Mouse (Mus musculus) forebrain, postnatal 0 days (tissue): ENCODE data around the gene Pax2. TPM values are rescaled to one million over a fixed set of nuclear protein-coding genes. Genes with fewer than 3 reads are reported as not detected.

Experiments
- ATAC-seq: fragments of 200-750 bp; cut with Nextera tagmentation; 2 replicates; pipeline ENCODE4 v1.8.0; 2017; ENCODE audit warnings: mild to moderate bottlenecking, moderate library complexity
- DNase-seq: peaks from one replicate; pipeline ENCODE4 v3.0.0-alpha.2; 2015
- H3K27ac ChIP-seq: fragments of 300-500 bp; sonication (generic); 2 replicates; pipeline ENCODE4 v1.5.1; 2014; ENCODE audit warnings: low read depth, mild to moderate bottlenecking, antibody characterized with exemption, low read length, moderate library complexity, mixed read lengths
- H3K27me3 ChIP-seq: fragments of 300-500 bp; sonication (generic); 2 replicates; pipeline ENCODE4 v1.6.1; 2014; ENCODE audit warnings: mild to moderate bottlenecking, low read length, mixed read lengths; ENCODE audit not compliant: insufficient read depth
- H3K36me3 ChIP-seq: fragments of 300-500 bp; sonication (generic); 2 replicates; pipeline ENCODE4 v1.6.1; 2014; ENCODE audit warnings: mild to moderate bottlenecking, moderate library complexity; ENCODE audit not compliant: insufficient read depth
- H3K4me1 ChIP-seq: fragments of 300-500 bp; sonication (generic); 2 replicates; pipeline ENCODE4 v1.6.1; 2014; ENCODE audit warnings: antibody characterized with exemption; ENCODE audit not compliant: insufficient read depth
- H3K4me2 ChIP-seq: fragments of 300-500 bp; sonication (generic); 2 replicates; pipeline ENCODE4 v1.6.1; 2014; ENCODE audit warnings: low read depth, mild to moderate bottlenecking, moderate library complexity
- H3K4me3 ChIP-seq: fragments of 300-500 bp; sonication (generic); 2 replicates; pipeline ENCODE4 v1.5.1; 2014; ENCODE audit warnings: low read depth, low read length, mixed read lengths
- H3K9ac ChIP-seq: fragments of 300-500 bp; sonication (generic); 2 replicates; pipeline ENCODE4 v1.6.1; 2014; ENCODE audit warnings: mild to moderate bottlenecking
- H3K9me3 ChIP-seq: fragments of 300-500 bp; sonication (generic); 2 replicates; pipeline ENCODE4 v1.6.1; 2016; ENCODE audit warnings: low read length
- CTCF ChIP-seq: sonication (generic); IDR thresholded peaks from 2 replicates; pipeline ENCODE4 v1.5.1; 2016; ENCODE audit warnings: antibody characterized with exemption, control low read depth, low read depth
- WGBS: fragments of 180-500 bp; shearing (Covaris S2); extraction: QIAGEN DNeasy Blood & Tissue Kit; methylation state at CpG from one replicate; pipeline ENCODE4 v1.1.7; 2014; 5-methylcytosine and 5-hydroxymethylcytosine counted together
- polyA plus RNA-seq: library from polyadenylated mRNA; unstranded; fragments of >200 nt; fragmentation: Nextera tagmentation; extraction: Ambion mirVana; gene quantifications from 2 replicates; pipeline ENCODE4 v1.2.1, GENCODE M21; 2015
- total RNA-seq: library from RNA; depleted of rRNA; stranded (reverse); fragments of >200 nt; gene quantifications from 2 replicates; pipeline ENCODE4 v1.2.3, GENCODE M21; 2014

Gene Pax2
- total and polyA plus RNA-seq, 2 experiments from 2014 or later = 0.05 to 0.06 TPM

- no peak for DNase-seq
Observed at GRCm38 (mm10) chr19:44742131-44743020, 13.5 kb upstream of the Pax2 start.

GRCm38 (mm10) chr19:44743021-44743415 is 12.8 kb upstream of the Pax2 start:
- peaks cover 88% of the 10 kb centered on the region for H3K27me3 ChIP-seq
- DNase-seq = no peak
- no peak overlapping the region for H3K4me3 ChIP-seq
- no peaks in the 10 kb centered on the region for H3K36me3 ChIP-seq
- H3K4me2 ChIP-seq = no peak overlapping the region
- no peaks in the 10 kb centered on the region for H3K9me3 ChIP-seq
- TF ChIP-seq CTCF = no peak
- no peak overlapping the region for H3K27ac ChIP-seq
- no peaks in the 10 kb centered on the region for H3K4me1 ChIP-seq
- 0% methylated on average over 2 of the region's 2 CpGs for WGBS
- ATAC-seq = no peak
- no peak overlapping the region for H3K9ac ChIP-seq

More at GRCm38 (mm10) chr19:44742131-44743020, 13.5 kb upstream of the Pax2 start:
- Histone ChIP-seq H3K4me3 (no peak overlapping the region), H3K27me3 (peaks cover 88% of the 10 kb centered on the region), H3K4me2 (no peak overlapping the region), H3K4me1 (no peaks in the 10 kb centered on the region), H3K36me3 (no peaks in the 10 kb centered on the region), H3K27ac (no peak overlapping the region), H3K9ac (no peak overlapping the region), H3K9me3 (no peaks in the 10 kb centered on the region)
- 1% methylated on average over 22 of the region's 22 CpGs for WGBS
- no peak for ATAC-seq
- TF ChIP-seq CTCF = no peak

- H3K9me3 ChIP-seq = no peaks in the 10 kb centered on the region
- DNase-seq (no peak), ATAC-seq (no peak)
- no peaks in the 10 kb centered on the region for H3K36me3 ChIP-seq
- H3K4me1 ChIP-seq = no peaks in the 10 kb centered on the region
- no peak overlapping the region for H3K27ac ChIP-seq
- H3K9ac ChIP-seq = no peak overlapping the region
- peaks cover 92% of the 10 kb centered on the region for H3K27me3 ChIP-seq
- TF ChIP-seq CTCF = no peak
- no peak overlapping the region for H3K4me2 ChIP-seq
- WGBS = 3% methylated on average over 2 of the region's 2 CpGs
- H3K4me3 ChIP-seq = no peak overlapping the region
Observed at GRCm38 (mm10) chr19:44743961-44744520, 11.8 kb upstream of the Pax2 start.

GRCm38 (mm10) chr19:44745741-44746140 is 10.1 kb upstream of the Pax2 start:
- ATAC-seq = no peak

GRCm38 (mm10) chr19:44746541-44747024 is 9.3 kb upstream of the Pax2 start:
- 1% methylated on average over 40 of the region's 42 CpGs for WGBS
- no peak overlapping the region for H3K27ac ChIP-seq
- no peaks in the 10 kb centered on the region for H3K9me3 ChIP-seq
- peaks cover 95% of the 10 kb centered on the region for H3K27me3 ChIP-seq
- ATAC-seq (no peak), DNase-seq (no peak)
- H3K4me2 ChIP-seq = no peak overlapping the region
- no peak overlapping the region for H3K9ac ChIP-seq
- H3K36me3 ChIP-seq = no peaks in the 10 kb centered on the region
- no peak overlapping the region for H3K4me3 ChIP-seq
- no peaks in the 10 kb centered on the region for H3K4me1 ChIP-seq
- no peak for TF ChIP-seq CTCF

More at GRCm38 (mm10) chr19:44745741-44746140, 10.1 kb upstream of the Pax2 start:
- 7% methylated on average over 6 of the region's 6 CpGs for WGBS
- Histone ChIP-seq H3K4me2 (no peak overlapping the region), H3K4me3 (no peak overlapping the region), H3K9ac (no peak overlapping the region), H3K9me3 (no peaks in the 10 kb centered on the region), H3K36me3 (no peaks in the 10 kb centered on the region), H3K27ac (no peak overlapping the region), H3K4me1 (no peaks in the 10 kb centered on the region), H3K27me3 (peaks cover 92% of the 10 kb centered on the region)
- DNase-seq = no peak
- no peak for TF ChIP-seq CTCF

- DNase-seq (no peak), ATAC-seq (no peak)
- no peak for TF ChIP-seq CTCF
- Histone ChIP-seq H3K4me2 (no peak overlapping the region), H3K9me3 (no peaks in the 10 kb centered on the region), H3K36me3 (no peaks in the 10 kb centered on the region), H3K4me1 (no peaks in the 10 kb centered on the region), H3K4me3 (no peak overlapping the region), H3K27ac (no peak overlapping the region), H3K27me3 (peaks cover 97% of the 10 kb centered on the region), H3K9ac (no peak overlapping the region)
- 14% methylated on average over 4 of the region's 4 CpGs for WGBS
Observed at GRCm38 (mm10) chr19:44747471-44747870, 8.4 kb upstream of the Pax2 start.

- H3K9me3 ChIP-seq = no peaks in the 10 kb centered on the region
- no peak for TF ChIP-seq CTCF
- peaks cover 97% of the 10 kb centered on the region for H3K27me3 ChIP-seq
- DNase-seq (no peak), ATAC-seq (no peak)
- no peak overlapping the region for H3K4me3 ChIP-seq
- no peak overlapping the region for H3K27ac ChIP-seq
- no peaks in the 10 kb centered on the region for H3K36me3 ChIP-seq
- 2% methylated on average over 5 of the region's 5 CpGs for WGBS
- H3K4me1 ChIP-seq = no peaks in the 10 kb centered on the region
- H3K4me2 ChIP-seq = no peak overlapping the region
- H3K9ac ChIP-seq = no peak overlapping the region
Observed at GRCm38 (mm10) chr19:44748271-44748670, 7.6 kb upstream of the Pax2 start.
